ENCODE assay signal across 15 mouse cellular contexts in genomic region chr7:35259384-35259783, GRCm38 (mm10). TPM values are rescaled to one million over a fixed set of nuclear protein-coding genes. Genes with fewer than 3 reads are reported as not detected.
DNase-seq lines count a peak whose midpoint lies in the region; ATAC-seq and TF ChIP-seq lines count a peak whose summit lies in the region.
"Had no signal": no experiment of that assay in that cellular context is flagged by ENCODE, and none has a peak within 500 bp of the region (broad histone marks: within the 10 kb centered on the region; RNA-seq: fewer than 3 reads in every experiment).

No protein-coding gene starts in this region.

- no peaks in the 10 kb centered on the region for H3K27me3 ChIP-seq in intestine, postnatal 0 days (replicated peaks; ENCODE audit: control insufficient read depth, insufficient read depth, low read length)
- no peaks in the 10 kb centered on the region for H3K27me3 ChIP-seq in intestine, embryonic 15.5 days (replicated peaks)
- H3K27me3 ChIP-seq: limb, embryonic 12.5 days had no signal

- peak; percentile 59 for TF ChIP-seq CTCF in intestine, postnatal 0 days (IDR thresholded peaks at IDR 0.05; ENCODE audit: low read depth)

- H3K9ac ChIP-seq in intestine, postnatal 0 days (ENCODE audit: low read depth, low read length) = no peak overlapping the region
- no peak overlapping the region for H3K9ac ChIP-seq in intestine, embryonic 15.5 days
- H3K9ac ChIP-seq: embryonic facial prominence, embryonic 13.5 days; limb, embryonic 12.5 days had no signal

- 87% methylated on average over 8 of the region's 8 CpGs for WGBS in intestine, postnatal 0 days
- WGBS in intestine, embryonic 15.5 days = 87% methylated on average over 8 of the region's 8 CpGs

- H3K4me3 ChIP-seq in intestine, postnatal 0 days (ENCODE audit: low read depth, low read length) = no peak overlapping the region
- no peak overlapping the region for H3K4me3 ChIP-seq in intestine, embryonic 15.5 days (replicated peaks)
- H3K4me3 ChIP-seq: embryonic facial prominence, embryonic 13.5 days; limb, embryonic 12.5 days had no signal

- H3K4me2 ChIP-seq in intestine, postnatal 0 days (replicated peaks; ENCODE audit: low read depth) = no peak overlapping the region
- no peak overlapping the region for H3K4me2 ChIP-seq in intestine, embryonic 15.5 days (replicated peaks)
- H3K4me2 ChIP-seq: embryonic facial prominence, embryonic 13.5 days; limb, embryonic 12.5 days had no signal

- H3K9me3 ChIP-seq in intestine, postnatal 0 days (ENCODE audit: control insufficient read depth) = no peaks in the 10 kb centered on the region
- no peaks in the 10 kb centered on the region for H3K9me3 ChIP-seq in intestine, embryonic 15.5 days
- H3K9me3 ChIP-seq: embryonic facial prominence, embryonic 13.5 days; limb, embryonic 12.5 days had no signal

- H3K36me3 ChIP-seq in intestine, postnatal 0 days (ENCODE audit: control insufficient read depth, insufficient read depth) = no peaks in the 10 kb centered on the region
- H3K36me3 ChIP-seq in intestine, embryonic 15.5 days = no peaks in the 10 kb centered on the region
- H3K36me3 ChIP-seq: embryonic facial prominence, embryonic 13.5 days; limb, embryonic 12.5 days had no signal

- peak; percentile 50 for DNase-seq in thymus, postnatal 4 days
- no peak for DNase-seq in thymus, postnatal 10 days (ENCODE audit: low spot score in 2 of 2)
- peak; percentile 8 for DNase-seq in c-Kit-positive CD71-positive TER-119-negative erythroid progenitor cells, embryonic 14.5 days (ENCODE audit: low read depth)
- no peak for DNase-seq in MN1 (ENCODE audit: low spot score)
- no peak for DNase-seq in thymus, postnatal 25 days
- DNase-seq: adrenal gland, postnatal 25 days; heart, adult 11 months; spleen, adult 18-20 months had no signal

- no peak for ATAC-seq in intestine, postnatal 0 days
- no peak for ATAC-seq in intestine, embryonic 15.5 days
- no peak for ATAC-seq in inflammation-experienced regulatory T-cells, adult 6 months
- ATAC-seq: forebrain, embryonic 14.5 days had no signal

- H3K4me1 ChIP-seq in intestine, postnatal 0 days (replicated peaks; ENCODE audit: control insufficient read depth, insufficient read depth, low read length) = 0 out of 2 replicates have a peak, but pooled peaks cover 5% of the 10 kb centered on the region
- 0 out of 2 replicates have a peak, but pooled peaks cover 2% of the 10 kb centered on the region for H3K4me1 ChIP-seq in intestine, embryonic 15.5 days (replicated peaks)
- H3K4me1 ChIP-seq: embryonic facial prominence, embryonic 13.5 days; limb, embryonic 12.5 days had no signal

- no peak overlapping the region for H3K27ac ChIP-seq in intestine, postnatal 0 days (ENCODE audit: low read depth, low read length)
- no peak overlapping the region for H3K27ac ChIP-seq in intestine, embryonic 15.5 days
- H3K27ac ChIP-seq: embryonic facial prominence, embryonic 13.5 days; limb, embryonic 12.5 days; macrophage had no signal

RNA-seq across cellular contexts. Expression of gene Lrp3, which starts 44.1 kb away (rescaled TPM):
- 1.6 and 2.1 TPM in 2 replicates for polyA plus RNA-seq in intestine, postnatal 0 days (2015; fragmentation: Nextera tagmentation; extraction: Ambion mirVana)
- 4.0 and 5.1 TPM in 2 replicates for polyA plus RNA-seq in intestine, embryonic 15.5 days (2015; fragmentation: Nextera tagmentation; extraction: Ambion mirVana)
- 1 to 10 TPM in 2 of 3 experiments, not detected in 1; 1.2 to 4.8 TPM for polyA plus RNA-seq in inflammation-experienced regulatory T-cells, adult 6 months (2017; shearing (Covaris generic))
- polyA plus RNA-seq: macrophage had no signal

RNA-seq across cellular contexts. Expression of gene Gpatch1, which starts 58.9 kb away (rescaled TPM):
- 8.6 and 9.1 TPM in 2 replicates for polyA plus RNA-seq in intestine, postnatal 0 days (2015; fragmentation: Nextera tagmentation; extraction: Ambion mirVana)
- 14.8 and 14.9 TPM in 2 replicates for polyA plus RNA-seq in intestine, embryonic 15.5 days (2015; fragmentation: Nextera tagmentation; extraction: Ambion mirVana)
- polyA plus RNA-seq in inflammation-experienced regulatory T-cells, adult 6 months (2017; shearing (Covaris generic)) = 10 to 100 TPM; 13.3 to 22.7 (median 21.2) TPM

Comparison
In these comparisons a context has a peak if more than half of its experiments do, and no peak if none do; other contexts are left out.
1. DNase-seq: peak in thymus, postnatal 4 days (single experiment) and c-Kit-positive CD71-positive TER-119-negative erythroid progenitor cells, embryonic 14.5 days (single experiment); none in thymus, postnatal 10 days (0 of 2), MN1 (single experiment) and thymus, postnatal 25 days (single experiment).